Mouse (Mus musculus) heart, adult 8-10 months (tissue): ENCODE data around the gene Pitx2. TPM values are rescaled to one million over a fixed set of nuclear protein-coding genes. Genes with fewer than 3 reads are reported as not detected.

Source experiments
- DNase-seq: peaks from one replicate; pipeline ENCODE4 v3.0.0; 2022; ENCODE audit warnings: low spot score
- total RNA-seq, 4 experiments: library from RNA; stranded (reverse); gene quantifications; 2 replicates each; pipeline ENCODE4 v1.2.4; 2022

Pitx2 gene
- total RNA-seq, 4 experiments from 2014 or later, result 0.57 to 1.4 (median 0.69) TPM

- DNase-seq, result no peak
These were observed 2.1 kb downstream of the Pitx2 start for GRCm38 (mm10) chr3:129201681-129202255.

- no peak for DNase-seq
These were observed 3.4 kb downstream of the Pitx2 start for GRCm38 (mm10) chr3:129202871-129203740.

- no peak for DNase-seq
These were observed 4.2 kb downstream of the Pitx2 start for GRCm38 (mm10) chr3:129203761-129204440.

- no peak for DNase-seq
These were observed 5.0 kb downstream of the Pitx2 start for GRCm38 (mm10) chr3:129204441-129205313.

GRCm38 (mm10) chr3:129205481-129206175, 6.0 kb downstream of the Pitx2 start:
- DNase-seq, result no peak

GRCm38 (mm10) chr3:129206776-129207175, 7.1 kb downstream of the Pitx2 start:
- no peak for DNase-seq

- DNase-seq, result no peak
These were observed 7.8 kb downstream of the Pitx2 start for GRCm38 (mm10) chr3:129207231-129208030.

GRCm38 (mm10) chr3:129208031-129208380, 8.3 kb downstream of the Pitx2 start:
- no peak for DNase-seq

- DNase-seq, result no peak
These were observed 8.7 kb downstream of the Pitx2 start for GRCm38 (mm10) chr3:129208421-129208820.

GRCm38 (mm10) chr3:129209266-129209665, 9.6 kb downstream of the Pitx2 start:
- DNase-seq, result no peak

GRCm38 (mm10) chr3:129209771-129210170, 10.1 kb downstream of the Pitx2 start:
- DNase-seq, result no peak

- no peak for DNase-seq
These were observed 12.5 kb downstream of the Pitx2 start for GRCm38 (mm10) chr3:129212038-129212645.

- no peak for DNase-seq
These were observed 13.1 kb downstream of the Pitx2 start for GRCm38 (mm10) chr3:129212807-129213206.

GRCm38 (mm10) chr3:129213633-129214145, 14.0 kb downstream of the Pitx2 start:
- peak; percentile 40 for DNase-seq

GRCm38 (mm10) chr3:129214146-129214665, 14.5 kb downstream of the Pitx2 start:
- no peak for DNase-seq

GRCm38 (mm10) chr3:129214666-129215161, 15.0 kb downstream of the Pitx2 start:
- no peak for DNase-seq

- no peak for DNase-seq
These were observed 15.6 kb downstream of the Pitx2 start for GRCm38 (mm10) chr3:129215241-129215750.

GRCm38 (mm10) chr3:129215751-129216331, 16.2 kb downstream of the Pitx2 start:
- no peak for DNase-seq
